Mouse (Mus musculus): ENCODE measurements at regions not wholly inside any gene's neighbourhood (a gene's known extent, or its start where the extent isn't known, plus 50 kb on each side); places are given as distances from the start of the nearest gene placed in this dataset.
"Not testable (repeated sequence)": the region's sequence is repeated elsewhere in the genome, so short reads cannot be mapped to it uniquely, and the experiment has no call there.

DNA sequence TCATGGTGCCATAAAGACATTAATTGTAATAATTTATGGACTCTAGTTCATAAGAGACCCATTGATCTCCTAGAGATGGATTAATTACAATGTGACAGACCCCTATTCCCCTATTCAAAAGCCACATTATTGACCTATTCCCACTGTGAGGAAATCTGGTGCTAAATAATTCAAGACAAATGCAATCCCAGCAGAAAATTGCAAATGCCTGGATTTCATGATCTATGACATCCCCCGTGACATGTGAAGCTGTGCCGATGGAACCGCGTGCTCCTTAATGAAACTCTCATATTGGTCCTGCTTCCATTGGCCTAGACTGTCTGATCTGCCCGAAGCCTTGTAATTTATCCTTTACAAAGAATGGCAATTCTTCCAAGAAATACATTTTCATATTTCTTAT is 122.9 kb upstream of the Fam84a start:
- Histone ChIP-seq H3K4me3 (ENCODE audit: low read depth, low read length) (no peak overlapping the region), H3K4me2 (ENCODE audit: low read depth) (no peak overlapping the region), H3K9ac (ENCODE audit: low read length) (no peak overlapping the region), H3K4me1 (ENCODE audit: control insufficient read depth, insufficient read depth, low read length) (peaks cover 2% of the 10 kb centered on the region; the same call in 1 of the 2 replicates), H3K27ac (ENCODE audit: low read depth, low read length) (no peak overlapping the region), H3K27me3 (ENCODE audit: control insufficient read depth, insufficient read depth, low read length) (no peaks in the 10 kb centered on the region), H3K36me3 (ENCODE audit: control insufficient read depth, insufficient read depth, low read length) (no peaks in the 10 kb centered on the region), H3K9me3 (ENCODE audit: control insufficient read depth, low read length) (no peaks in the 10 kb centered on the region)
- WGBS: 26% methylated on average over 5 of the region's 5 CpGs
- DNase-seq (ENCODE audit: low spot score): peak; percentile 26
- peak; percentile 91 for ATAC-seq (ENCODE audit: insufficient read depth, low FRiP score, low TSS enrichment)

GRCm38 (mm10) chr12:14271216-14271615 is 119.4 kb upstream of the Fam84a start:
- H3K4me2 ChIP-seq (ENCODE audit: low read depth): no peak overlapping the region
- no peak for ATAC-seq (ENCODE audit: insufficient read depth, low FRiP score, low TSS enrichment)
- H3K27me3 ChIP-seq (ENCODE audit: control insufficient read depth, insufficient read depth, low read length): no peaks in the 10 kb centered on the region
- DNase-seq (ENCODE audit: low spot score): no peak
- no peaks in the 10 kb centered on the region for H3K9me3 ChIP-seq (ENCODE audit: control insufficient read depth, low read length)
- no peak overlapping the region for H3K9ac ChIP-seq (ENCODE audit: low read length)
- no peak overlapping the region for H3K27ac ChIP-seq (ENCODE audit: low read depth, low read length)
- no peak overlapping the region for H3K4me3 ChIP-seq (ENCODE audit: low read depth, low read length)
- H3K4me1 ChIP-seq (ENCODE audit: control insufficient read depth, insufficient read depth, low read length): peaks cover 2% of the 10 kb centered on the region; the same call in 1 of the 2 replicates
- H3K36me3 ChIP-seq (ENCODE audit: control insufficient read depth, insufficient read depth, low read length): no peaks in the 10 kb centered on the region

DNA sequence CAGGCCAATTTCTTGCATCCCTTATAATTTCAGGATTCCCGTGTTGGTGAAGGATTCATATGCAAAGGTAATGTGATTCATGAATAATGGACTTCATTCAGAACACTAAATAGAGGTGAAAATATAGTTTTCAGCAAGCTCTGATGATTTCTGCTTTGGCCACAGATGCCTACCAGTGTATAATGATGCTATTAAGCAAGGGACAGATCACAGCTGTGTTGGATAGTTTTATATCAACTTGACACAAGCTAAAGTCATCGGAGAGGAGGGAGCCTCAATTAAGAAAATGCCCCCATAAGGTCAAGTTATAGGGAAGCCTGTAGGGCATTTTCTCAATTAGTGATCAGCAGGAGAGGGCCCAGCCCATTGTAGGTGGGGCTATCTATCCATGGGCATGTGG is 109.2 kb upstream of the Fam84a start:
- no peak overlapping the region for H3K27ac ChIP-seq (ENCODE audit: low read depth, low read length)
- no peaks in the 10 kb centered on the region for H3K27me3 ChIP-seq (ENCODE audit: control insufficient read depth, insufficient read depth, low read length)
- no peak overlapping the region for H3K9ac ChIP-seq (ENCODE audit: low read length)
- no peaks in the 10 kb centered on the region for H3K9me3 ChIP-seq (ENCODE audit: control insufficient read depth, low read length)
- ATAC-seq (ENCODE audit: insufficient read depth, low FRiP score, low TSS enrichment) (no peak), DNase-seq (ENCODE audit: low spot score) (no peak)
- no peaks in the 10 kb centered on the region for H3K4me1 ChIP-seq (ENCODE audit: control insufficient read depth, insufficient read depth, low read length)
- no peaks in the 10 kb centered on the region for H3K36me3 ChIP-seq (ENCODE audit: control insufficient read depth, insufficient read depth, low read length)
- 87% methylated on average over 2 of the region's 2 CpGs for WGBS
- H3K4me3 ChIP-seq (ENCODE audit: low read depth, low read length): no peak overlapping the region
- H3K4me2 ChIP-seq (ENCODE audit: low read depth): no peak overlapping the region

GRCm38 (mm10) chr12:14260288-14260687 is 108.4 kb upstream of the Fam84a start:
- H3K27ac ChIP-seq (ENCODE audit: low read depth, low read length): no peak overlapping the region
- no peak overlapping the region for H3K9ac ChIP-seq (ENCODE audit: low read length)
- H3K9me3 ChIP-seq (ENCODE audit: control insufficient read depth, low read length): no peaks in the 10 kb centered on the region
- no peaks in the 10 kb centered on the region for H3K36me3 ChIP-seq (ENCODE audit: control insufficient read depth, insufficient read depth, low read length)
- WGBS: 83% methylated on average over 4 of the region's 4 CpGs
- H3K4me3 ChIP-seq (ENCODE audit: low read depth, low read length): no peak overlapping the region
- DNase-seq (ENCODE audit: low spot score) (no peak), ATAC-seq (ENCODE audit: insufficient read depth, low FRiP score, low TSS enrichment) (no peak)
- H3K27me3 ChIP-seq (ENCODE audit: control insufficient read depth, insufficient read depth, low read length): no peaks in the 10 kb centered on the region
- no peaks in the 10 kb centered on the region for H3K4me1 ChIP-seq (ENCODE audit: control insufficient read depth, insufficient read depth, low read length)
- H3K4me2 ChIP-seq (ENCODE audit: low read depth): no peak overlapping the region

DNA sequence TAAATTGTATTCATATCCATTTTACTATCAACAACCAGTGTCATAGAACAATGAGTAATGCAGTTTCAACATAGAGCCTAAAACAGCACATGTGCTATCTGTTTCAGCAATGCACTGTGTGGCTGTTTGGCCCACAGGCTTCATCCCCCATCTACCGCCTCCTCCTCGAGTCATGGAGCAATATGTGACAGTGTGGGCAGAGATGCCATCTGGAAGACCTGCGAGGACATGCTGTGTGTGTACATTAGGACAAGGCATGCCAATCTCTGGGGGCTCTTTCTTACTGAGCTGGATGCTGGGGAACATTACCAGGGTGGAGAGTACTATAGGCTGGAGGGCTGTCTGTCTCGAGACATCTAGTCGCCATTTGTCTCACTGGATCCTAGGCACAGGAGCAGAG is 101.5 kb upstream of the Fam84a start:
- no peak overlapping the region for H3K27ac ChIP-seq (ENCODE audit: low read depth, low read length)
- no peak overlapping the region for H3K9ac ChIP-seq (ENCODE audit: low read length)
- ATAC-seq (ENCODE audit: insufficient read depth, low FRiP score, low TSS enrichment) (no peak), DNase-seq (ENCODE audit: low spot score) (no peak)
- WGBS: 93% methylated on average over 5 of the region's 5 CpGs
- no peaks in the 10 kb centered on the region for H3K9me3 ChIP-seq (ENCODE audit: control insufficient read depth, low read length)
- H3K4me3 ChIP-seq (ENCODE audit: low read depth, low read length): no peak overlapping the region
- no peaks in the 10 kb centered on the region for H3K4me1 ChIP-seq (ENCODE audit: control insufficient read depth, insufficient read depth, low read length)
- H3K36me3 ChIP-seq (ENCODE audit: control insufficient read depth, insufficient read depth, low read length): no peaks in the 10 kb centered on the region
- no peak overlapping the region for H3K4me2 ChIP-seq (ENCODE audit: low read depth)
- H3K27me3 ChIP-seq (ENCODE audit: control insufficient read depth, insufficient read depth, low read length): no peaks in the 10 kb centered on the region

- Histone ChIP-seq H3K4me3 (ENCODE audit: low read depth, low read length) (no peak overlapping the region), H3K4me1 (ENCODE audit: control insufficient read depth, insufficient read depth, low read length) (no peaks in the 10 kb centered on the region), H3K36me3 (ENCODE audit: control insufficient read depth, insufficient read depth, low read length) (no peaks in the 10 kb centered on the region), H3K27me3 (ENCODE audit: control insufficient read depth, insufficient read depth, low read length) (no peaks in the 10 kb centered on the region), H3K9me3 (ENCODE audit: control insufficient read depth, low read length) (no peaks in the 10 kb centered on the region), H3K4me2 (ENCODE audit: low read depth) (no peak overlapping the region), H3K9ac (ENCODE audit: low read length) (no peak overlapping the region), H3K27ac (ENCODE audit: low read depth, low read length) (no peak overlapping the region)
- 86% methylated on average over 4 of the region's 4 CpGs for WGBS
- no peak for ATAC-seq (ENCODE audit: insufficient read depth, low FRiP score, low TSS enrichment)
- no peak for DNase-seq (ENCODE audit: low spot score)
These were observed 98.3 kb upstream of the Fam84a start for GRCm38 (mm10) chr12:14250124-14250523.

- WGBS: 94% methylated on average over 6 of the region's 6 CpGs
- H3K4me1 ChIP-seq (ENCODE audit: control insufficient read depth, insufficient read depth, low read length): not testable (repeated sequence)
These were observed 90.9 kb upstream of the Fam84a start for GRCm38 (mm10) chr12:14242720-14243119.

GRCm38 (mm10) chr12:14237699-14238098 is 85.8 kb upstream of the Fam84a start:
- no peaks in the 10 kb centered on the region for H3K9me3 ChIP-seq (ENCODE audit: control insufficient read depth, low read length)
- H3K27me3 ChIP-seq (ENCODE audit: control insufficient read depth, insufficient read depth, low read length): no peaks in the 10 kb centered on the region
- no peak overlapping the region for H3K9ac ChIP-seq (ENCODE audit: low read length)
- H3K4me1 ChIP-seq (ENCODE audit: control insufficient read depth, insufficient read depth, low read length): no peaks in the 10 kb centered on the region
- no peak for DNase-seq (ENCODE audit: low spot score)
- no peak for ATAC-seq (ENCODE audit: insufficient read depth, low FRiP score, low TSS enrichment)
- no peak overlapping the region for H3K4me3 ChIP-seq (ENCODE audit: low read depth, low read length)
- no peak overlapping the region for H3K27ac ChIP-seq (ENCODE audit: low read depth, low read length)
- H3K4me2 ChIP-seq (ENCODE audit: low read depth): no peak overlapping the region
- H3K36me3 ChIP-seq (ENCODE audit: control insufficient read depth, insufficient read depth, low read length): no peaks in the 10 kb centered on the region

More at GRCm38 (mm10) chr12:14242720-14243119, 90.9 kb upstream of the Fam84a start:
- not testable (repeated sequence) for H3K9ac ChIP-seq (ENCODE audit: low read length); H3K4me3 ChIP-seq (ENCODE audit: low read depth, low read length); ATAC-seq (ENCODE audit: insufficient read depth, low FRiP score, low TSS enrichment); H3K4me2 ChIP-seq (ENCODE audit: low read depth); H3K27me3 ChIP-seq (ENCODE audit: control insufficient read depth, insufficient read depth, low read length); DNase-seq (ENCODE audit: low spot score); H3K36me3 ChIP-seq (ENCODE audit: control insufficient read depth, insufficient read depth, low read length); H3K9me3 ChIP-seq (ENCODE audit: control insufficient read depth, low read length); H3K27ac ChIP-seq (ENCODE audit: low read depth, low read length)

GRCm38 (mm10) chr12:14235351-14235750 is 83.5 kb upstream of the Fam84a start:
- Histone ChIP-seq H3K4me3 (ENCODE audit: low read depth, low read length) (no peak overlapping the region), H3K4me2 (ENCODE audit: low read depth) (no peak overlapping the region), H3K27me3 (ENCODE audit: control insufficient read depth, insufficient read depth, low read length) (no peaks in the 10 kb centered on the region), H3K27ac (ENCODE audit: low read depth, low read length) (no peak overlapping the region), H3K4me1 (ENCODE audit: control insufficient read depth, insufficient read depth, low read length) (no peaks in the 10 kb centered on the region), H3K36me3 (ENCODE audit: control insufficient read depth, insufficient read depth, low read length) (no peaks in the 10 kb centered on the region), H3K9ac (ENCODE audit: low read length) (no peak overlapping the region), H3K9me3 (ENCODE audit: control insufficient read depth, low read length) (no peaks in the 10 kb centered on the region)
- ATAC-seq (ENCODE audit: insufficient read depth, low FRiP score, low TSS enrichment) (no peak), DNase-seq (ENCODE audit: low spot score) (no peak)
- 93% methylated on average over 3 of the region's 3 CpGs for WGBS

All from neural tube, embryonic 11.5 days (tissue).